Mouse (Mus musculus) bone marrow, adult 2 months (tissue): Measurements from ENCODE around the gene Arhgef3. TPM values are rescaled to one million over a fixed set of nuclear protein-coding genes. Genes with fewer than 3 reads are reported as not detected.

Source experiments
- H3K27ac ChIP-seq: fragments of 200-500 bp; 2 replicates; pipeline ENCODE4 v1.5.1; 2012; ENCODE audit warnings: low read depth, mild to moderate bottlenecking, control low read depth, inconsistent platforms, low read length; ENCODE audit not compliant: control insufficient read depth, poor library complexity, insufficient read depth
- H3K4me1 ChIP-seq: fragments of 200-500 bp; 2 replicates; pipeline ENCODE4 v1.6.1; 2011; ENCODE audit warnings: low read length; ENCODE audit not compliant: control insufficient read depth, insufficient read depth
- H3K4me3 ChIP-seq: fragments of 200-500 bp; replicated peaks from 2 replicates; pipeline ENCODE3; 2011; ENCODE audit warnings: mild to moderate bottlenecking, low read depth, low read length, control low read depth; ENCODE audit not compliant: control insufficient read depth
- CTCF ChIP-seq: fragments of 200-500 bp; IDR thresholded peaks from 2 replicates; pipeline ENCODE4 v1.5.1; 2011; ENCODE audit warnings: low read length, control low read depth; ENCODE audit not compliant: control insufficient read depth, insufficient read depth
- POLR2A ChIP-seq: fragments of 200-500 bp; IDR thresholded peaks from 2 replicates; pipeline ENCODE4 v1.6.1; 2011; ENCODE audit warnings: low read depth, mild to moderate bottlenecking, control low read depth, low read length, borderline replicate concordance; ENCODE audit not compliant: control insufficient read depth
- WGBS: fragments of 180-500 bp; shearing (Covaris S2); methylation state at CpG from one replicate; pipeline ENCODE4 v1.1.7; 2018; 5-methylcytosine and 5-hydroxymethylcytosine counted together
- polyA plus RNA-seq: library from polyadenylated mRNA; stranded (reverse); fragments of >200 nt; gene quantifications from 2 replicates; pipeline ENCODE4 v1.2.4, GENCODE M21; 2011; ENCODE audit warnings: low replicate concordance; ENCODE audit not compliant: missing spikeins, insufficient read depth, insufficient read length

The Arhgef3 gene
- polyA plus RNA-seq, 1 experiment, result 14.3 TPM

DNA sequence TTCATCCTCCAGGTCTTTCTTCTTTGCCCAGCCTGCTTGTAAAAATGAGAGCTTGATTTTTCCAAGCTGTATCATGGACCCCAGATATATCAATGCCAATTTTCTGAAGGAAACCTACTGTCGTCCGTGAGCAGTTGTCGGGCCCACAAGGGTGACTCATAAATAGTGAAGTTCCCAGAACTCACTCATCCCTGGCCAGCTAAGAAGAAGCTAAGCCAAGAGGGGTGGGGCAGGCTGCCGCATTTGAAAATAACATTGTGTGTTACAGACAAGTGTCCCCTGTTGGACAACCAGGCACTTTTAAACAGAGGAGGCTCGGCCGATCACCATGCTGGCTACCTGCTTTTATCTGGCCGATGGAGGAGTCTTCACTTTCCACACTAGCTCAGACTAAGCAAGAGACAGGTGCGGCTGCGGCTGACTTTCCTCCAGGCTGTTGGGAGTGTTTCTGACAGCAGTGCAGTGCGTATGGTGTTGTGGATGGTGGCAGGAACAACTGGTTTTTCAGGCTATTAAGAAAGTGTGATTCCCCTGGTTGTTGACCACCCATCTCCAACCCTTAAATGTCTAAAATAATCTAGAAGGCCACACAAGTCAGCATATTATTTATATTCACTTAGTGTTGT is 58.6 kb downstream of the Arhgef3 start:
- H3K4me3 ChIP-seq, result no peak overlapping the region
- TF ChIP-seq POLR2A, result no peak
- H3K4me1 ChIP-seq, result no peaks in the 10 kb centered on the region
- 75% methylated on average over 10 of the region's 10 CpGs for WGBS
- H3K27ac ChIP-seq, result no peak overlapping the region

DNA sequence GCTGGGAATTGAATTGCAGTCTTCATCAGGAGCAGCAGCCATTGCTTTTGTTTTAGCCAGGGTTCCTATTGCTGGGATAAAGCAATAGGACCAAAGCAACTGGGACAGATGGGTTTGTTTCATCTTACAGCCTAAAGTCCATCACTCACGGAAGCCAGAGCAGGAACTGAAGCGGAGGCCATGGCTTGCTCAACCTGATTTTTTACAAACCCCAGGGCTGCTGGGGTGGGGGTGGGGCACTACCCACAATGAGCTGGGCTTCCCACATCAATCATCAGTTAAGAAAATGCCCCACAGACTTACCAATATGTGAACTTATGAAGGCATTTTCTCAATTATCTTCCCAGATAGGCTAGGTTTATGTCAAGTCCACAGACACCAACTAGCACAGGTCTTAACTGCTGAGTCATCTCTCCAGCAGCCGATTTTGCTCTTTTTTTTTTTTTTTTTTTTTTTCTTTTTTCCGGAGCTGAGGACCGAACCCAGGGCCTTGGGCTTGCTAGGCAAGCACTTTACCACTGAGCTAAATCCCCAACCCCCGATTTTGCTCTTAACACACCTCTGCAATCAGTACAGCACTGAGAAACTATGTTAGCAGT is 59.6 kb downstream of the Arhgef3 start:
- Histone ChIP-seq H3K27ac (no peak overlapping the region), H3K4me3 (no peak overlapping the region), H3K4me1 (no peaks in the 10 kb centered on the region)
- 36% methylated on average over 6 of the region's 6 CpGs for WGBS
- TF ChIP-seq CTCF, result no peak
- TF ChIP-seq POLR2A, result no peak

DNA sequence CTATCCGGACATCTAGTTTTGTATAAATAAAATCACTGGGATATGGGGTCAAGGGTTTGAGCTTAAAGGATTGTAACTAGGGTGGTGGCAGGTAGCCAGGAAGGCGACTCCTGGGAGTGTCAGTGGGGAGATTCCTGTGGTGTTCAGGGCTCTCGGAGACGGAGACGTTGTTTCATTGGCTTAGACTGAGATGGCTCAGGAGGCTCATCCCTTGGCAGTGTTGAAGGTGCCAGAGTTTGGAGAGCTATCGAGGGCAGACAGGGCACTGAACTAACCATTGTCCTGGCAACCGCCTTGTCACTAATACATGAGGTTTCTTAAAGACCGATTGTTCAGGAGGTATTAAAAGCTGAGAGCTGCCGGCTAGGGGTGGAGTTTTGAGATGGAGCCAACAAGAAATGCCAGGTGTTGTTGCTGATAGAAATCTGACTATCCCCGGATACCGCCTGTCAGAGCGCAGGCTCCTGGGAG is 60.2 kb downstream of the Arhgef3 start:
- no peak overlapping the region for H3K4me3 ChIP-seq
- H3K27ac ChIP-seq, result no peak overlapping the region
- TF ChIP-seq POLR2A, result no peak
- no peak for TF ChIP-seq CTCF
- 77% methylated on average over 12 of the region's 12 CpGs for WGBS
- no peaks in the 10 kb centered on the region for H3K4me1 ChIP-seq

DNA sequence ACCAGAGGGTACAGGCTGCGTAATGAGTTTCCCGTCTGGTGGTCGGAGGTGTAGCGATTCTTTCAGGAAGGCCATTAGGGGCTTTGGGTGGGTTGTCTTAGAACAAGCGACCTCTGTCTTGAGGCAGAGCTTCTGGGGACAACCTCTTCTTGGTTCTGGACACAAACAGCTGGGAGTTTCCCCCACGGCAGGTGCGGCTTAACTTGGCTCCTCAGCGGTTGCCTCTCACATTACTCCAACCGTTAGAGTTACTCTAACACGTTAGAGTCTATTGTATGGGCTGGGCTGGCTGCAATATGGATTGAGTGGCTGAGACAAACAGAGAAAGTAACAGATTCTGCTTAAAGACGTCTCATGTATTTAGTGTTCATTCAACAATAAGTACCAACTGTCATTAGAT is 60.6 kb downstream of the Arhgef3 start:
- WGBS, result 81% methylated on average over 11 of the region's 11 CpGs
- Histone ChIP-seq H3K27ac (no peak overlapping the region), H3K4me3 (no peak overlapping the region), H3K4me1 (no peaks in the 10 kb centered on the region)
- no peak for TF ChIP-seq CTCF
- TF ChIP-seq POLR2A, result no peak

DNA sequence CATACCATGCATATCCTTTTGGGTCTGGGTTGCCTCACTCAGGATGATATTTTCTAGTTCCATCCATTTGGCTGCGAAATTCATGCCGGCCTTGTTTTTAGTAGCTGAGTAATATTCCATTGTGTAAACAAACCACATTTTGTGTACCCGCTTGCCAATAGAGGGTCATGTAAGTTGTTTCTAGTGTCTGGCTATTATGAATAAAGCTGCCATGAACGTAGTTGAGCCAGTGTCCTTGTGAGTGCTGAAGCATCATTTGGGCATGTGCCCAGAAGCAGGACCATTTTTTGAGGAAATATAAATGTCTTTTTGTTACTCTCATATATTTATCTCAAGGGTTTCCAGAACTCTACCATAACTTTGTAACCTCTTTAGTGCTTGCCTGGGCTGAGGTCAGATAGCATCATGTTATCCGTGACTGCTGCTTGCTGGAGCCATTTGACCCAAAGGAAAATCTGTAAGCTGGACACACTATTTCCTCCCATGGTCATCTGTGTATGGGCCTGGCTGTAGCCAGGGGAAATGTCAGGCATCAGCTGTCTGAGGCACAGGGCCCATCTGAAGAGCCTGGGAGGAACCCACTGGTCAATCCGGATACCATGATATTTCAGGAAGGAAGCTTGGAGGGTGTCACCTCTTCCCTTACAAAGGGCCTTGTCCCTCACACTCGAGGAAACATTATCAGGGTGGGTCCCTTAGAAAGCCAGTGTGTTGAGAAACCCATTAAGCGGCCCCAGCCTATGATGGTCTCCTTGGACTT is 63.3 kb downstream of the Arhgef3 start:
- Histone ChIP-seq H3K4me3 (no peak overlapping the region), H3K27ac (no peak overlapping the region), H3K4me1 (no peaks in the 10 kb centered on the region)
- TF ChIP-seq CTCF, result no peak
- WGBS, result 69% methylated on average over 8 of the region's 8 CpGs

DNA sequence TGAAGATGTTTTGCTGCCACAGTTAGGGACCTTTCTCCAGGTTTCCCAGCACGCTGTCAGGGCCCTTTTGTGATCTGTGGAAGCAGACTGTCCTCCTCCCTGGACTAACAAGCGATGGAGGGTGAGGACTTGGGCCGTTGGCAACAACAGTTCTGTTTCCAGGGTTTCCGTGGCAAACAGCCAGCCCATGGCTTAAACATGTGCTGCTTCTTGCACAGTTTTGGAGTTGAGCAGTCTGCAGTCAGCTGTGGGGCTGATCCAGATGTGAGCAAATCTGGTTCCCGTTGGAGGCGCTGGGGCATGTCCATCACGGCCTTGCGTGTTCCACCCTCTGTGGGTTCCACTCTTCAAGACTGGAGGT is 63.8 kb downstream of the Arhgef3 start:
- TF ChIP-seq POLR2A (no peak), CTCF (no peak)
- Histone ChIP-seq H3K4me1 (no peaks in the 10 kb centered on the region), H3K4me3 (no peak overlapping the region), H3K27ac (no peak overlapping the region)
- 78% methylated on average over 8 of the region's 8 CpGs for WGBS

DNA sequence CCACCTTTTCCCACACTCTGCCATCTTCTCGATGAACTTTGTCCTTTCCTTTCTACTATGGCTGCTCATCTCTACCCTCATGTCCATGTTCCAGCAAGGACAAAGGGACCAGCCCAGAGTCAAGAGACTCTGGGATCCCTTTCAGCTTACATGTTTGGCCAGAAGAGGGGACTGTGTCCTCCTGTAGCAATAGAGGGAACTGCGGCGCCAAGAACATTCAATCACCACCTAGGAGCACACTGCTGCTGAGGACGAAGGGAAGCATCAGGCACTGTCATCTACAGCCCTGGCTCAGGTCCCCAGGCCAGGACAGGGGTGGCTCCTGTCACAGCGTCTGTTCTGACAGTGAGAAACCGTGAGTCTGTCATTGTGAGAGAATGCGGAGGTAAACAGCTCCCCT is 65.1 kb downstream of the Arhgef3 start:
- Histone ChIP-seq H3K27ac (no peak overlapping the region), H3K4me1 (no peaks in the 10 kb centered on the region), H3K4me3 (no peak overlapping the region)
- WGBS, result 82% methylated on average over 7 of the region's 7 CpGs
- TF ChIP-seq POLR2A (no peak), CTCF (no peak)

DNA sequence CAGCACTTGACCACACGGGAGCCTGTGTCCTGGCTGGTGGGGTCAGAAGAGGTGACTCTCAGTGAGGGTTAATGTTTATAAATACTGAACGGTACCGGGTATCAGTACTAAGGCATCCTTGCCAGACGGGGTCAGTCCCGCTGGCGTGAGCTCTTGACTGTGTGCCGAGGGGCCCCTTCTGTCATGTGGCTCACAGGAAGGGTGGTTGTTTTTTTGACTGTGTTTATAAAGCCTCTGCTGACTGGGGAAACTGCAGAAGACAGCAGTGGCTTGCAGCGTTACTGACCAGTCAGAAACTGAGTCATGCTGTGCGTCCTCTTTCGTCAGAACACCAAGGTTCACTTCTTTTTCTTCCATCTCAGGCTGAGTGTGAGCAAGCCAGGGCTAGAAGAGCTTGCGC is 67.4 kb downstream of the Arhgef3 start:
- no peak for TF ChIP-seq POLR2A
- H3K27ac ChIP-seq, result no peak overlapping the region
- no peak overlapping the region for H3K4me3 ChIP-seq
- 63% methylated on average over 11 of the region's 11 CpGs for WGBS
- no peaks in the 10 kb centered on the region for H3K4me1 ChIP-seq

DNA sequence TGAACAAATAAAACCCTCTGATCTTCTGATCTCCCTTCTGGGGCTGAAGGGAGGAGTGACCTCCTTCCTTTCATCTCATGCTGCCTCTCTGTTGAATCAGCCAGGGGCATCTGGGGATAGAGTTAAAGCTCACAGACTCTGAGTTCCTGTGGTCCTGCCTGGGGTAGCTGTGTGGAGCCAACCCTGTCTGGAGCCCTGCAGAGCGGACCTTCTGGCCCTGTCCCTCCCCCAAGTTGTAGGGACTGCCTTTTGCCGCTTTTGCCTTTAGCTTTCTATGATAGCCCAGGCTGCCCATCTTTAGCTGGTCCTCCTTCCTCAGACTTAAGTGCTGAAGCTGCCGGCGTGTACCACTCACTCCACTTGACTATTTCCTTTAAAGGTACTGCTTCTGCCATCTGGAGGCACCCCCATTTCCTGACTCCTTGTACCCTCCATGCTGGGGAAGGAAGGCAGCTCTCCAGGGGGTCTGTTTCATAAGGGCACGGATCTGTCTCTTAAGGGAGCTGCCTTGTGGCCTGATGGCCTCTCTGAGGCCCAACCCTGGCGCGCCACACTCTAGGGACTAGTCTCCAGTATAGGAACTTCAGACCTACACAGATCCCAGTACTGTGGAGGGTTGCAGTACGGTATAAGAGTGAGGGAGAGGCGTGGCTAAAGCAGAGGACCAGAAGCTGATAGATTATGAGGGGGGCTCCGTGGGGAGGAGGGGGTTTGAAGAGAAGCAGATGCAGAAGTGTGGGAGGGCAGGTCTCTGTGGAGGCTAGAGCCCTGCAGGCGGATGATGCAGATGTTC is 68.1 kb downstream of the Arhgef3 start:
- no peak for TF ChIP-seq CTCF
- TF ChIP-seq POLR2A, result no peak
- 59% methylated on average over 11 of the region's 11 CpGs for whole genome bisulfite sequencing
- Histone ChIP-seq H3K4me1 (no peaks in the 10 kb centered on the region), H3K4me3 (no peak overlapping the region), H3K27ac (no peak overlapping the region)
